Mouse (Mus musculus) lung, embryonic 14.5 days (tissue): ENCODE measurements around the gene Bri3. TPM values are rescaled to one million over a fixed set of nuclear protein-coding genes. Genes with fewer than 3 reads are reported as not detected.
A peak's percentile ranks its signal among the peaks of the same experiment; 100 is the strongest.

Experiments used
- ATAC-seq: fragments of 200-750 bp; cut with Nextera tagmentation; 2 replicates; pipeline ENCODE4 v1.8.0; 2017; ENCODE audit warnings: mild to moderate bottlenecking, moderate TSS enrichment, moderate library complexity; ENCODE audit not compliant: insufficient read depth
- DNase-seq: peaks from one replicate; pipeline ENCODE4 v3.0.0-alpha.2; 2015
- H3K27ac ChIP-seq: fragments of 300-500 bp; sonication (generic); 2 replicates; pipeline ENCODE4 v1.5.1; 2014; ENCODE audit warnings: low read depth, mild to moderate bottlenecking, moderate library complexity
- H3K27me3 ChIP-seq: fragments of 300-500 bp; sonication (generic); 2 replicates; pipeline ENCODE4 v1.6.1; 2014; ENCODE audit warnings: low read length, control low read depth; ENCODE audit not compliant: insufficient read depth
- H3K36me3 ChIP-seq: fragments of 300-500 bp; sonication (generic); 2 replicates; pipeline ENCODE4 v1.6.1; 2014; ENCODE audit warnings: control low read depth; ENCODE audit not compliant: insufficient read depth
- H3K4me1 ChIP-seq: fragments of 300-500 bp; sonication (generic); 2 replicates; pipeline ENCODE4 v1.6.1; 2014; ENCODE audit warnings: antibody characterized with exemption, control low read depth; ENCODE audit not compliant: insufficient read depth
- H3K4me2 ChIP-seq: fragments of 300-500 bp; sonication (generic); 2 replicates; pipeline ENCODE4 v1.6.1; 2014; ENCODE audit warnings: mild to moderate bottlenecking
- H3K4me3 ChIP-seq: fragments of 300-500 bp; sonication (generic); 2 replicates; pipeline ENCODE4 v1.5.1; 2014; ENCODE audit warnings: low read depth, low read length
- H3K9ac ChIP-seq: fragments of 300-500 bp; sonication (generic); 2 replicates; pipeline ENCODE4 v1.6.1; 2014
- H3K9me3 ChIP-seq: fragments of 300-500 bp; sonication (generic); 2 replicates; pipeline ENCODE4 v1.6.1; 2016; ENCODE audit warnings: low read depth, low read length, control low read depth
- CTCF ChIP-seq: IDR thresholded peaks from 2 replicates; pipeline ENCODE4 v1.5.1; 2016; ENCODE audit warnings: antibody characterized with exemption, low read depth
- WGBS: fragments of 180-500 bp; shearing (Covaris S2); extraction: QIAGEN DNeasy Blood & Tissue Kit; methylation state at CpG from one replicate; pipeline ENCODE4 v1.1.7; 2014; 5-methylcytosine and 5-hydroxymethylcytosine counted together
- polyA plus RNA-seq: library from polyadenylated mRNA; unstranded; fragments of >200 nt; fragmentation: Nextera tagmentation; extraction: Ambion mirVana; gene quantifications from 2 replicates; pipeline ENCODE4 v1.2.1, GENCODE M21; 2014

Gene Bri3
- polyA plus RNA-seq, 1 experiment from 2014 or later, result 145 TPM

- ATAC-seq (no peak), DNase-seq (no peak)
- Histone ChIP-seq H3K4me2 (no peak overlapping the region), H3K36me3 (peaks cover 52% of the 10 kb centered on the region), H3K27ac (no peak overlapping the region), H3K4me3 (no peak overlapping the region), H3K9ac (no peak overlapping the region), H3K27me3 (no peaks in the 10 kb centered on the region), H3K4me1 (no peaks in the 10 kb centered on the region), H3K9me3 (no peaks in the 10 kb centered on the region)
- TF ChIP-seq CTCF, result no peak
- WGBS, result 93% methylated on average over 15 of the region's 15 CpGs
Observed at GRCm38 (mm10) chr5:144206069-144206468, 38.2 kb upstream of the Bri3 start.

- peak; percentile 45; the same call in 1 of the 2 replicates for ATAC-seq
- no peak overlapping the region for H3K9ac ChIP-seq
- DNase-seq, result peak; percentile 67
- H3K27me3 ChIP-seq, result no peaks in the 10 kb centered on the region
- H3K4me1 ChIP-seq, result no peaks in the 10 kb centered on the region
- no peak overlapping the region for H3K4me2 ChIP-seq
- no peak overlapping the region for H3K27ac ChIP-seq
- H3K4me3 ChIP-seq, result no peak overlapping the region
- H3K36me3 ChIP-seq, result peaks cover 54% of the 10 kb centered on the region
- TF ChIP-seq CTCF, result peak; percentile 91
- WGBS, result 46% methylated on average over 11 of the region's 11 CpGs
- H3K9me3 ChIP-seq, result no peaks in the 10 kb centered on the region
Observed at GRCm38 (mm10) chr5:144207478-144207877, 36.8 kb upstream of the Bri3 start.

- 28% methylated on average over 7 of the region's 7 CpGs for WGBS
- DNase-seq (peak; percentile 75), ATAC-seq (peak; percentile 45; the same call in 1 of the 2 replicates)
- Histone ChIP-seq H3K9me3 (no peaks in the 10 kb centered on the region), H3K36me3 (peaks cover 29% of the 10 kb centered on the region; the same call in 1 of the 2 replicates), H3K9ac (no peak overlapping the region), H3K4me2 (no peak overlapping the region), H3K27me3 (no peaks in the 10 kb centered on the region), H3K27ac (no peak overlapping the region), H3K4me1 (no peaks in the 10 kb centered on the region), H3K4me3 (no peak overlapping the region)
- peak; percentile 91 for TF ChIP-seq CTCF
Observed at GRCm38 (mm10) chr5:144214453-144214852, 29.8 kb upstream of the Bri3 start.

GRCm38 (mm10) chr5:144215992-144216391, 28.2 kb upstream of the Bri3 start:
- H3K4me1 ChIP-seq, result no peaks in the 10 kb centered on the region
- no peak overlapping the region for H3K9ac ChIP-seq
- no peak for TF ChIP-seq CTCF
- H3K27me3 ChIP-seq, result no peaks in the 10 kb centered on the region
- H3K4me3 ChIP-seq, result no peak overlapping the region
- WGBS, result 75% methylated on average over 2 of the region's 2 CpGs
- no peak overlapping the region for H3K4me2 ChIP-seq
- H3K9me3 ChIP-seq, result no peaks in the 10 kb centered on the region
- no peak overlapping the region for H3K27ac ChIP-seq
- ATAC-seq, result no peak
- DNase-seq, result no peak
- peaks cover 18% of the 10 kb centered on the region; the same call in 1 of the 2 replicates for H3K36me3 ChIP-seq

GRCm38 (mm10) chr5:144218061-144218460, 26.2 kb upstream of the Bri3 start:
- no peak overlapping the region for H3K4me2 ChIP-seq
- no peak overlapping the region for H3K9ac ChIP-seq
- DNase-seq (no peak), ATAC-seq (no peak)
- H3K36me3 ChIP-seq, result peaks cover 9% of the 10 kb centered on the region; the same call in 1 of the 2 replicates
- 85% methylated on average over 7 of the region's 7 CpGs for WGBS
- no peaks in the 10 kb centered on the region for H3K9me3 ChIP-seq
- no peak for TF ChIP-seq CTCF
- H3K4me3 ChIP-seq, result no peak overlapping the region
- no peaks in the 10 kb centered on the region for H3K27me3 ChIP-seq
- H3K27ac ChIP-seq, result no peak overlapping the region
- 0 out of 2 replicates have a peak, but pooled peaks cover 6% of the 10 kb centered on the region for H3K4me1 ChIP-seq

- no peak overlapping the region for H3K27ac ChIP-seq
- DNase-seq, result peak; percentile 25
- no peak overlapping the region for H3K4me3 ChIP-seq
- no peaks in the 10 kb centered on the region; the same call in 1 of the 2 replicates for H3K36me3 ChIP-seq
- no peak for ATAC-seq
- 0 out of 2 replicates have a peak, but pooled peaks cover 6% of the 10 kb centered on the region for H3K4me1 ChIP-seq
- no peak for TF ChIP-seq CTCF
- H3K4me2 ChIP-seq, result no peak overlapping the region
- no peaks in the 10 kb centered on the region for H3K27me3 ChIP-seq
- no peak overlapping the region for H3K9ac ChIP-seq
- 64% methylated on average over 12 of the region's 12 CpGs for WGBS
- H3K9me3 ChIP-seq, result no peaks in the 10 kb centered on the region
Observed at GRCm38 (mm10) chr5:144219306-144219705, 24.9 kb upstream of the Bri3 start.

GRCm38 (mm10) chr5:144219936-144220335, 24.3 kb upstream of the Bri3 start:
- no peak overlapping the region for H3K27ac ChIP-seq
- no peak overlapping the region for H3K4me3 ChIP-seq
- DNase-seq (no peak), ATAC-seq (no peak)
- 79% methylated on average over 5 of the region's 5 CpGs for WGBS
- 0 out of 2 replicates have a peak, but pooled peaks cover 6% of the 10 kb centered on the region for H3K4me1 ChIP-seq
- H3K9ac ChIP-seq, result no peak overlapping the region
- H3K36me3 ChIP-seq, result no peaks in the 10 kb centered on the region; the same call in 1 of the 2 replicates
- H3K9me3 ChIP-seq, result no peaks in the 10 kb centered on the region
- TF ChIP-seq CTCF, result no peak
- no peaks in the 10 kb centered on the region for H3K27me3 ChIP-seq
- H3K4me2 ChIP-seq, result no peak overlapping the region
